In genomic region chr2:179670689-179671088, GRCm38 (mm10) we compare ENCODE assay signal across 24 mouse cellular contexts.
DNase-seq lines count a peak whose midpoint lies in the region; ATAC-seq and TF ChIP-seq lines count a peak whose summit lies in the region.
"Had no signal": no experiment of that assay in that cellular context is flagged by ENCODE, and none has a peak within 500 bp of the region (broad histone marks: within the 10 kb centered on the region; RNA-seq: fewer than 3 reads in every experiment).

No protein-coding gene starts in this region.

- H3K4me2 ChIP-seq in hindbrain, embryonic 13.5 days: no peak overlapping the region
- H3K4me2 ChIP-seq in hindbrain, embryonic 11.5 days (replicated peaks; ENCODE audit: low read depth, low read length): no peak overlapping the region
- H3K4me2 ChIP-seq in hindbrain, postnatal 0 days (ENCODE audit: low read depth, low read length): no peak overlapping the region
- H3K4me2 ChIP-seq: embryonic facial prominence, embryonic 13.5 days; embryonic facial prominence, embryonic 15.5 days had no signal

- H3K36me3 ChIP-seq in hindbrain, embryonic 13.5 days: no peaks in the 10 kb centered on the region
- no peaks in the 10 kb centered on the region for H3K36me3 ChIP-seq in hindbrain, embryonic 11.5 days (ENCODE audit: control insufficient read depth, insufficient read depth, low read length)
- no peaks in the 10 kb centered on the region for H3K36me3 ChIP-seq in hindbrain, postnatal 0 days (ENCODE audit: insufficient read depth, low read length)
- H3K36me3 ChIP-seq in hindbrain, embryonic 10.5 days: no peaks in the 10 kb centered on the region
- H3K36me3 ChIP-seq: embryonic facial prominence, embryonic 13.5 days; embryonic facial prominence, embryonic 15.5 days; forebrain, embryonic 10.5 days had no signal

- peak overlapping the region; percentile 36; the same call in 1 of the 2 replicates for H3K27ac ChIP-seq in hindbrain, embryonic 13.5 days
- H3K27ac ChIP-seq in hindbrain, embryonic 11.5 days (ENCODE audit: low read depth, low read length): no peak overlapping the region
- no peak overlapping the region for H3K27ac ChIP-seq in hindbrain, postnatal 0 days
- no peak overlapping the region for H3K27ac ChIP-seq in hindbrain, embryonic 10.5 days
- H3K27ac ChIP-seq: embryonic facial prominence, embryonic 13.5 days; embryonic facial prominence, embryonic 15.5 days; forebrain, embryonic 10.5 days had no signal

- H3K9me3 ChIP-seq in hindbrain, embryonic 13.5 days: no peaks in the 10 kb centered on the region
- no peaks in the 10 kb centered on the region for H3K9me3 ChIP-seq in hindbrain, embryonic 11.5 days (ENCODE audit: control insufficient read depth, low read length)
- no peaks in the 10 kb centered on the region for H3K9me3 ChIP-seq in hindbrain, postnatal 0 days (ENCODE audit: low read length)
- H3K9me3 ChIP-seq in hindbrain, embryonic 10.5 days: no peaks in the 10 kb centered on the region
- H3K9me3 ChIP-seq: embryonic facial prominence, embryonic 13.5 days; embryonic facial prominence, embryonic 15.5 days; forebrain, embryonic 10.5 days had no signal

- H3K27me3 ChIP-seq in hindbrain, embryonic 13.5 days: peaks cover 36% of the 10 kb centered on the region
- peaks cover 3% of the 10 kb centered on the region for H3K27me3 ChIP-seq in hindbrain, embryonic 11.5 days (ENCODE audit: control insufficient read depth, insufficient read depth, low read length)
- no peaks in the 10 kb centered on the region for H3K27me3 ChIP-seq in hindbrain, postnatal 0 days (ENCODE audit: insufficient read depth, low read length)
- H3K27me3 ChIP-seq in hindbrain, embryonic 10.5 days (ENCODE audit: insufficient read depth, poor library complexity, severe bottlenecking): peaks cover 68% of the 10 kb centered on the region

- no peak overlapping the region for H3K9ac ChIP-seq in hindbrain, embryonic 13.5 days
- no peak overlapping the region for H3K9ac ChIP-seq in hindbrain, embryonic 11.5 days (ENCODE audit: low read depth, low read length)
- no peak overlapping the region for H3K9ac ChIP-seq in hindbrain, postnatal 0 days (replicated peaks; ENCODE audit: low read length)
- H3K9ac ChIP-seq: embryonic facial prominence, embryonic 13.5 days; embryonic facial prominence, embryonic 15.5 days had no signal

- H3K4me3 ChIP-seq in hindbrain, embryonic 13.5 days: no peak overlapping the region
- H3K4me3 ChIP-seq in hindbrain, embryonic 11.5 days (ENCODE audit: low read depth, low read length): no peak overlapping the region
- no peak overlapping the region for H3K4me3 ChIP-seq in hindbrain, postnatal 0 days (ENCODE audit: low read length)
- H3K4me3 ChIP-seq in hindbrain, embryonic 10.5 days: no peak overlapping the region
- H3K4me3 ChIP-seq: embryonic facial prominence, embryonic 13.5 days; embryonic facial prominence, embryonic 15.5 days; erythroblast, embryonic 14.5 days; forebrain, embryonic 10.5 days had no signal

- TF ChIP-seq POLR2A in brain, embryonic 14.5 days (IDR thresholded peaks at IDR 0.05; ENCODE audit: borderline replicate concordance, extremely low read depth, insufficient read depth, insufficient read length, poor library complexity, severe bottlenecking): no peak

- TF ChIP-seq CTCF in hindbrain, postnatal 0 days (IDR thresholded peaks at IDR 0.05; ENCODE audit: low read depth): no peak
- no peak for TF ChIP-seq CTCF in brain, embryonic 14.5 days (IDR thresholded peaks at IDR 0.05; ENCODE audit: borderline replicate concordance, extremely low read depth, insufficient read depth, insufficient read length)

- ATAC-seq in hindbrain, embryonic 13.5 days (ENCODE audit: low FRiP score): peak; percentile 27; the same call in 1 of the 2 replicates
- ATAC-seq in hindbrain, embryonic 11.5 days (ENCODE audit: low FRiP score): no peak
- no peak for ATAC-seq in hindbrain, postnatal 0 days
- ATAC-seq: forebrain, embryonic 14.5 days; forebrain, embryonic 16.5 days had no signal

- peaks cover 35% of the 10 kb centered on the region for H3K4me1 ChIP-seq in hindbrain, embryonic 13.5 days (replicated peaks)
- peaks cover 4% of the 10 kb centered on the region for H3K4me1 ChIP-seq in hindbrain, embryonic 11.5 days (replicated peaks; ENCODE audit: control insufficient read depth, insufficient read depth, low read length)
- no peaks in the 10 kb centered on the region for H3K4me1 ChIP-seq in hindbrain, postnatal 0 days (ENCODE audit: insufficient read depth, low read length)
- H3K4me1 ChIP-seq in hindbrain, embryonic 10.5 days (replicated peaks): peaks cover 30% of the 10 kb centered on the region
- H3K4me1 ChIP-seq: embryonic facial prominence, embryonic 13.5 days; embryonic facial prominence, embryonic 15.5 days had no signal

- DNase-seq in hindbrain, embryonic 11.5 days (ENCODE audit: low spot score): no peak
- DNase-seq in hindbrain, postnatal 0 days (ENCODE audit: low spot score): peak; percentile 11
- DNase-seq in hindbrain, embryonic 10.5 days (ENCODE audit: low spot score): no peak
- DNase-seq in brain, embryonic 14.5 days (ENCODE audit: low read depth): peak; percentile 42
- DNase-seq in mesoderm, embryonic 11.5 days (ENCODE audit: low read depth, low spot score): peak; percentile 14
- DNase-seq in frontal cortex, postnatal 25 days (ENCODE audit: low spot score in 2 of 2): no peak
- no peak for DNase-seq in adrenal gland, postnatal 36 days
- DNase-seq: adrenal gland, adult 2 months; adrenal gland, postnatal 10 days; adrenal gland, postnatal 25 days; cerebellum, adult 11 months; cerebellum, adult 18-20 months; cerebellum, adult 8-10 months; cerebellum, adult 9-11 months; cerebellum, postnatal 14 days; cerebellum, postnatal 36 days; embryo, embryonic 11 days had no signal

- 40% methylated on average over 10 of the region's 10 CpGs for WGBS in hindbrain, embryonic 13.5 days
- 46% methylated on average over 10 of the region's 10 CpGs for WGBS in hindbrain, embryonic 11.5 days
- 38% methylated on average over 10 of the region's 10 CpGs for WGBS in hindbrain, postnatal 0 days
- 49% methylated on average over 10 of the region's 10 CpGs for WGBS in hindbrain, embryonic 10.5 days

Comparison
In these comparisons a context has a peak if more than half of its experiments do, and no peak if none do; other contexts are left out.
1. DNase-seq: peak in hindbrain, postnatal 0 days (single experiment), brain, embryonic 14.5 days (single experiment) and mesoderm, embryonic 11.5 days (single experiment); none in hindbrain, embryonic 11.5 days (single experiment), hindbrain, embryonic 10.5 days (single experiment), frontal cortex, postnatal 25 days (0 of 2) and adrenal gland, postnatal 36 days (0 of 2).